Mouse (Mus musculus) C2C12 (cell line): Measurements from ENCODE around the gene Rbm18. TPM values are rescaled to one million over a fixed set of nuclear protein-coding genes. Genes with fewer than 3 reads are reported as not detected.

Source experiments
- H3K27me3 ChIP-seq: one replicate; pipeline ENCODE4 v1.6.1; 2011; ENCODE audit not compliant: control insufficient read depth, insufficient read depth, insufficient read length
- H3K36me3 ChIP-seq: one replicate; pipeline ENCODE4 v1.6.1; 2011; ENCODE audit not compliant: control insufficient read depth, insufficient read depth
- H3K4me3 ChIP-seq: one replicate; pipeline ENCODE4 v1.5.1; 2011; ENCODE audit warnings: mild to moderate bottlenecking, control low read depth; ENCODE audit not compliant: poor library complexity, insufficient read depth, severe bottlenecking
- H3K79me2 ChIP-seq: one replicate; pipeline ENCODE4 v1.6.1; 2011; ENCODE audit not compliant: control insufficient read depth, insufficient read depth
- H3K79me3 ChIP-seq: one replicate; pipeline ENCODE4 v1.6.1; 2011; ENCODE audit warnings: low read depth, control low read depth
- H3ac ChIP-seq: one replicate; pipeline ENCODE3; 2011; ENCODE audit warnings: low read depth; ENCODE audit not compliant: control insufficient read depth, insufficient read length
- CEBPB ChIP-seq: IDR thresholded peaks from one replicate; pipeline ENCODE4 v1.6.1; 2011; ENCODE audit warnings: low read depth, mild to moderate bottlenecking, control low read depth, moderate library complexity
- CTCF ChIP-seq: IDR thresholded peaks from one replicate; pipeline ENCODE4 v1.5.1; 2011; ENCODE audit not compliant: control insufficient read depth, insufficient read depth, insufficient read length
- FOSL1 ChIP-seq: IDR thresholded peaks from one replicate; pipeline ENCODE4 v1.8.0; 2011; ENCODE audit warnings: mild to moderate bottlenecking, low read length; ENCODE audit not compliant: poor library complexity, insufficient read depth, severe bottlenecking
- MAX ChIP-seq: IDR thresholded peaks from one replicate; pipeline ENCODE4 v1.6.1; 2011; ENCODE audit warnings: mild to moderate bottlenecking, control low read depth
- MYOD1 ChIP-seq: IDR thresholded peaks from one replicate; pipeline ENCODE4 v1.6.1; 2011; ENCODE audit warnings: low read depth; ENCODE audit not compliant: control insufficient read depth, insufficient read length
- MYOG ChIP-seq: IDR thresholded peaks from one replicate; pipeline ENCODE4 v1.6.1; 2011; ENCODE audit not compliant: control insufficient read depth, insufficient read length; ENCODE audit errors: extremely low read depth
- USF1 ChIP-seq: IDR thresholded peaks from one replicate; pipeline ENCODE4 v1.6.1; 2011; ENCODE audit warnings: low read depth, mild to moderate bottlenecking, control low read depth, moderate library complexity
- polyA plus RNA-seq: library from polyadenylated mRNA; unstranded; fragments of >200 nt; fragmentation: generic; extraction: Trizol; gene quantifications from one replicate; pipeline ENCODE4 v1.2.1, GENCODE M21; 2012; ENCODE audit warnings: missing spikeins

The Rbm18 gene
- polyA plus RNA-seq, 1 experiment = 16.0 TPM

DNA sequence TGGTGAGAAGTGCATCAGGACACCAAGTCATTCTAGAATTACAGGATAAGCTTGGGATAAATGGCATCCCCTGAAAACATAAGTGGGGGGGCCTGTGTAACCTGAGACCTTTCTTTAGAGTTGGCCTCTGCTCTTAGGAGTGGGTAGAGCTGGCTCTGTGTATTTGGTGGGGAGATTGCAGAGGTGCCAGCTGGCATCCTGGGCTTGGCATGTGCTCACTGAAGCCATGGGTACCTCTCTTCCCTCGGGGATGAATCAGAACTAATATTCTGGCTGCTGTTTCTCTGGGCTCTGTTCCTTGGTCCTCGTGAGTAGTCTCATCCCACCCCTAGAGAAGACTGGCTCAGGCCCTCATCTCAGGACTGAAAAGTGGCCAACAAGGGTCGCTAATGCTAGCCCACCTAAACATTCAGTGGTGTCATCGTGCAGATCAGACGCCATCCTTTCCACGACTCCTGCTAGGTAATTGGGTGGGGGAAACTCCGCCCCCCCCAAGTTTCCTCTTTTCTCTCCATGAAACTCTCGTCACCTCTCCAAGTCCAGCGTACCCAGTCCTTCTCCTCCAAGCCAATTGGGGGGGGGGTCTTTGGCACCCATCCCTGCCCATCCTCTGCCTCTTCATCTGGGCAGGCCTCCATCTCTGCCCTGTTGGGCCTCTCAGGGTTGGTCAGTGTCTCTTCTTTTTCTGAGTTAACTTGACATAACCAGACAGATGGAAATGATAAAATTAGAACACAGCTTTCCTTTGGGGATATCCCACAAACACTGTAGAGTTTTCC is 53.6 kb downstream of the Rbm18 start:
- TF ChIP-seq USF1 (no peak), MYOG (no peak), CTCF (no peak), MYOD1 (no peak), FOSL1 (no peak), CEBPB (no peak), MAX (no peak)
- Histone ChIP-seq H3K4me3 (no peak overlapping the region), H3K79me2 (no peaks in the 10 kb centered on the region)

DNA sequence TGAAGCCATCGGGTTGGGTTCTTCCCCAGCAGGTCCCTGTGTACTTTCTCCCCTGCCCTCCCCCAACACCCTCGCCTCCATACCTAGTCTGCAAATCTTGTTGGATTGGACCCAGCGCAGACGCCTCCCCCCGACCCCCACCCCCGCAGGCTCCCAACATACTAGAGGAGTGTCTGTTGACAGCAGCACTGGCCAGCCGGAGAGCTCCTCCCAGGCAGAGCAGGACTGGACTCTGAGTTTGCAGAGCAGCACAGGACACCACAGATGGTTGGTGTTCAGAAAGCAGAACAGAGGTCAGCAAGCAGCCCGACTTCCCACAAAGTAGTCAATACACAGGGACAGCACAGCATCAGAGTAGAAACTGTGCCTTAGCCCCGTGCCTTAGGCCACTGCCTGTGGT is 55.1 kb downstream of the Rbm18 start:
- H3K36me3 ChIP-seq = peaks cover 17% of the 10 kb centered on the region
- H3ac ChIP-seq = no peak overlapping the region
- H3K4me3 ChIP-seq = no peak overlapping the region
- no peak for TF ChIP-seq CEBPB
- TF ChIP-seq MAX = no peak
- TF ChIP-seq MYOD1 = no peak
- no peak for TF ChIP-seq MYOG
- TF ChIP-seq CTCF = no peak
- no peaks in the 10 kb centered on the region for H3K27me3 ChIP-seq
- H3K79me3 ChIP-seq = no peaks in the 10 kb centered on the region
- no peaks in the 10 kb centered on the region for H3K79me2 ChIP-seq

More for the DNA sequence above, 53.6 kb downstream of the Rbm18 start:
- Histone ChIP-seq H3K27me3 (no peaks in the 10 kb centered on the region), H3K36me3 (peaks cover 17% of the 10 kb centered on the region), H3K79me3 (no peaks in the 10 kb centered on the region), H3ac (no peak overlapping the region)

GRCm38 (mm10) chr2:36077160-36077761 is 59.3 kb downstream of the Rbm18 start:
- Histone ChIP-seq H3ac (no peak overlapping the region), H3K79me3 (no peaks in the 10 kb centered on the region), H3K36me3 (no peaks in the 10 kb centered on the region), H3K27me3 (no peaks in the 10 kb centered on the region), H3K79me2 (no peaks in the 10 kb centered on the region), H3K4me3 (no peak overlapping the region)
- no peak for TF ChIP-seq MYOG
- no peak for TF ChIP-seq FOSL1
- no peak for TF ChIP-seq CTCF
- no peak for TF ChIP-seq MAX
- no peak for TF ChIP-seq MYOD1
- no peak for TF ChIP-seq USF1
- TF ChIP-seq CEBPB = no peak

DNA sequence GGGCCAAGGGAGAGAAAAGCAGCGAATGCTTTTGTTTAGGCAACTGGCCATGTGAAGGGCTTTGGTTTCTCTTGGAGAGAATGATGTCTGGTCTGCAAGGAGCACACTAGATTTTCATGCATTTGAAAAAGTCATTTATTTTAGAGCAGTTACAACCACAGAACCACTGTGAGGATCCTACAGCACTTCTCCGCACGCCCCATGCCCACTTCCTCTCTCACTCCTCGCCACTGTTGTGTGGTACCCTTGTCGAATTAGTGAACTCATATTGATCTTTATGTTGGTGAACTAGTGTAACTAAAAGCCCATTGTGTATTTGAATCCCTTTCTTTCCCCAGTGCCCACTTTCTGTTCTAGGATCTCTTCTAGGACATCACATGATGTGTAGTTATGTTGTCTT is 61.4 kb downstream of the Rbm18 start:
- Histone ChIP-seq H3K36me3 (no peaks in the 10 kb centered on the region), H3ac (no peak overlapping the region)

GRCm38 (mm10) chr2:36073781-36074180 is 62.8 kb downstream of the Rbm18 start:
- Histone ChIP-seq H3K79me2 (no peaks in the 10 kb centered on the region), H3K79me3 (no peaks in the 10 kb centered on the region), H3ac (no peak overlapping the region), H3K27me3 (peaks cover 11% of the 10 kb centered on the region), H3K36me3 (no peaks in the 10 kb centered on the region), H3K4me3 (no peak overlapping the region)
- TF ChIP-seq MYOG = no peak
- TF ChIP-seq CTCF = no peak
- no peak for TF ChIP-seq USF1
- TF ChIP-seq MAX = no peak
- TF ChIP-seq MYOD1 = no peak
- no peak for TF ChIP-seq CEBPB
- no peak for TF ChIP-seq FOSL1

More for the DNA sequence above, 61.4 kb downstream of the Rbm18 start:
- H3K79me3 ChIP-seq = no peaks in the 10 kb centered on the region
- H3K27me3 ChIP-seq = peaks cover 9% of the 10 kb centered on the region
- no peaks in the 10 kb centered on the region for H3K79me2 ChIP-seq
- TF ChIP-seq MYOD1 (no peak), CTCF (no peak), USF1 (no peak), FOSL1 (no peak), MYOG (no peak), CEBPB (no peak), MAX (no peak)
- no peak overlapping the region for H3K4me3 ChIP-seq
